Mouse (Mus musculus): ENCODE measurements around the gene Pbx4. TPM values are rescaled to one million over a fixed set of nuclear protein-coding genes. Genes with fewer than 3 reads are reported as not detected.

The Pbx4 gene
- total and polyA plus RNA-seq, 3 experiments: 1.0 to 5.9 (median 2.4) TPM

GRCm38 (mm10) chr8:69881261-69881865 is 49.1 kb downstream of the Pbx4 start:
- H3K4me1 ChIP-seq (ENCODE audit: control insufficient read depth in 1 of 2, insufficient read depth in 2 of 2): no peaks in the 10 kb centered on the region
- dilution Hi-C loops (cut with MboI; ENCODE audit: extremely low pct_ligation_motif_present, extremely low pct_unique_long_range_greater_than_20kb, low sequenced_read_pairs): no loop called here
- in situ Hi-C loops (cut with MboI; ENCODE audit: low pct_ligation_motif_present, low pct_unique_long_range_greater_than_20kb, low sequenced_read_pairs): no loop called here
- no peaks in the 10 kb centered on the region for H3K79me2 ChIP-seq (replicated peaks; ENCODE audit: control insufficient read depth, extremely low read depth, insufficient read depth, poor library complexity, severe bottlenecking)
- no peak overlapping the region for H3K9ac ChIP-seq (ENCODE audit: insufficient read depth, low read depth)
- H3K4me3 ChIP-seq (replicated peaks in 1 of 3; ENCODE audit: low read depth in 2 of 3, low read length in 2 of 3, poor library complexity in 1 of 3): peak overlapping the region in 1 of 3 experiments; percentile 8
- H3K27me3 ChIP-seq (replicated peaks): no peaks in the 10 kb centered on the region
- DNase-seq (ENCODE audit: extremely low read depth): no peak
- peaks cover 31% of the 10 kb centered on the region for H3K9me3 ChIP-seq (replicated peaks; ENCODE audit: low read length)
- peaks cover 0 to 20% of the 10 kb centered on the region in 2 experiments for H3K36me3 ChIP-seq (replicated peaks in 1 of 2; ENCODE audit: control insufficient read depth in 1 of 2, insufficient read depth in 1 of 2, low read length in 1 of 2)
- no peak overlapping the region for H3K27ac ChIP-seq (ENCODE audit: insufficient read depth, low read depth)
- no peak for TF ChIP-seq USF2 (conservative IDR thresholded peaks at IDR 0.05; ENCODE audit: low read depth, low read length)
- no peak for TF ChIP-seq UBTF (IDR thresholded peaks at IDR 0.05; ENCODE audit: low read depth, low read length)
- no peak for TF ChIP-seq POLR2AphosphoS2 (IDR thresholded peaks at IDR 0.05; ENCODE audit: low read depth, low read length)
- TF ChIP-seq USF1 (IDR thresholded peaks at IDR 0.05; ENCODE audit: low read depth, low read length): no peak
- no peak for TF ChIP-seq MYC (IDR thresholded peaks at IDR 0.05; ENCODE audit: low read depth, low read length)
- TF ChIP-seq HCFC1 (IDR thresholded peaks at IDR 0.05; ENCODE audit: low read depth, low read length): no peak
- TF ChIP-seq GABPA (IDR thresholded peaks at IDR 0.05; ENCODE audit: insufficient replicate concordance, low read depth, low read length): no peak
- TF ChIP-seq ETS1 (conservative IDR thresholded peaks at IDR 0.05; ENCODE audit: low read depth, low read length): no peak
- TF ChIP-seq CTCF (conservative IDR thresholded peaks at IDR 0.05 in 1 of 2, IDR thresholded peaks at IDR 0.05 in 1 of 2; ENCODE audit: low read depth in 2 of 2, low read length in 2 of 2): no peak
- TF ChIP-seq NELFE (IDR thresholded peaks at IDR 0.05; ENCODE audit: low read depth, low read length): no peak
- no peak for TF ChIP-seq MXI1 (IDR thresholded peaks at IDR 0.05; ENCODE audit: low read depth, low read length)
- TF ChIP-seq POLR2A (IDR thresholded peaks at IDR 0.05; ENCODE audit: low read depth, low read length): no peak
- no peak for TF ChIP-seq PAX5 (IDR thresholded peaks at IDR 0.05; ENCODE audit: low read length)
- no peak for TF ChIP-seq RCOR1 (conservative IDR thresholded peaks at IDR 0.05; ENCODE audit: low read depth, low read length)
- no peak for TF ChIP-seq MEF2A (IDR thresholded peaks at IDR 0.05; ENCODE audit: borderline replicate concordance, low read depth, low read length)
- no peak overlapping the region for H3K4me2 ChIP-seq (ENCODE audit: insufficient read depth, low read depth, poor library complexity, severe bottlenecking)

GRCm38 (mm10) chr8:69882021-69882756 is 49.9 kb downstream of the Pbx4 start:
- no peak for TF ChIP-seq MXI1 (IDR thresholded peaks at IDR 0.05; ENCODE audit: low read depth, low read length)
- TF ChIP-seq MAX (IDR thresholded peaks at IDR 0.05; ENCODE audit: low read length): no peak
- no peak for TF ChIP-seq SIN3A (IDR thresholded peaks at IDR 0.05; ENCODE audit: low read length)
- no peak for TF ChIP-seq MAFK (IDR thresholded peaks at IDR 0.05; ENCODE audit: insufficient replicate concordance, low read length)
- TF ChIP-seq ZKSCAN1 (IDR thresholded peaks at IDR 0.05; ENCODE audit: borderline replicate concordance, low read depth, low read length): no peak
- TF ChIP-seq CHD1 (IDR thresholded peaks at IDR 0.05; ENCODE audit: low read depth, low read length): no peak
- Histone ChIP-seq H3K9ac (ENCODE audit: insufficient read depth, low read depth) (no peak overlapping the region), H3K9me3 (replicated peaks; ENCODE audit: low read length) (peaks cover 31% of the 10 kb centered on the region), H3K4me1 (ENCODE audit: control insufficient read depth in 1 of 2, insufficient read depth in 2 of 2) (no peaks in the 10 kb centered on the region), H3K4me2 (ENCODE audit: insufficient read depth, low read depth, poor library complexity, severe bottlenecking) (no peak overlapping the region), H3K4me3 (replicated peaks in 1 of 3; ENCODE audit: low read depth in 2 of 3, low read length in 2 of 3, poor library complexity in 1 of 3) (peak overlapping the region in 1 of 3 experiments; percentile 4), H3K27me3 (replicated peaks) (no peaks in the 10 kb centered on the region), H3K79me2 (replicated peaks; ENCODE audit: control insufficient read depth, extremely low read depth, insufficient read depth, poor library complexity, severe bottlenecking) (no peaks in the 10 kb centered on the region), H3K27ac (ENCODE audit: insufficient read depth, low read depth) (no peak overlapping the region), H3K36me3 (replicated peaks in 1 of 2; ENCODE audit: control insufficient read depth in 1 of 2, insufficient read depth in 1 of 2, low read length in 1 of 2) (peaks cover 0 to 21% of the 10 kb centered on the region in 2 experiments)
- dilution Hi-C loops (cut with MboI; ENCODE audit: extremely low pct_ligation_motif_present, extremely low pct_unique_long_range_greater_than_20kb, low sequenced_read_pairs): no loop called here
- in situ Hi-C loops (cut with MboI; ENCODE audit: low pct_ligation_motif_present, low pct_unique_long_range_greater_than_20kb, low sequenced_read_pairs): no loop called here
- DNase-seq (ENCODE audit: extremely low read depth): no peak

All from CH12.LX (cell line).